25 mouse cellular contexts compared by ENCODE assay signal in the genomic region with DNA sequence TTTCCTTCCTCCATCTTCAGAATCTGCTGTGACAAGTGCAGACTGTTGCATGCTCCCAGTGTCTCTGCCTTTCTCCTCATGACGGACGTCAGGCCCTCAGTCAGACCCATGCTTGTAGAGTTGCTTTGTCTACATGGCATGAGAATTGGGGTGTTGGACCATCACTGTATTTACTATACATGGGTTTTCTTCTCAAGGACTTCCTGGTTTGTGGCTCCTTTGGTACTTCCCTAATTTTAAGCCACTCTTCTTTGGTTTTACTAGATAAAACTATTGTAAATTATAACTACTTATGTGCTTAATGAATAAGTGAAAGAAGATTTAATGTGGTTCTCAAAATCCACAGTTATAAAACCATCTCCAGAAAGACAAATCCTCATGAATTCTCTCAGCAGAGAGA.
"Had no signal": no experiment of that assay in that cellular context is flagged by ENCODE, and none has a peak within 500 bp of the region (broad histone marks: within the 10 kb centered on the region; RNA-seq: fewer than 3 reads in every experiment).

No protein-coding gene starts in this region.

- H3K27ac ChIP-seq: heart, adult 2 months; heart, embryonic 13.5 days; heart, embryonic 15.5 days; hindbrain, embryonic 13.5 days; intestine, embryonic 15.5 days; layer of hippocampus, adult 2 months; left cerebral cortex, adult 2 months; limb, embryonic 13.5 days; limb, embryonic 15.5 days; liver, embryonic 12.5 days; liver, embryonic 14.5 days had no signal

- ATAC-seq: hindbrain, embryonic 16.5 days; inflammation-experienced regulatory T-cells, adult 6 months; intestine, embryonic 15.5 days; intestine, postnatal 0 days; liver, embryonic 12.5 days had no signal

- H3K4me2 ChIP-seq: heart, embryonic 11.5 days; heart, embryonic 13.5 days; heart, embryonic 15.5 days; hindbrain, embryonic 13.5 days; intestine, embryonic 15.5 days; limb, embryonic 13.5 days; limb, embryonic 15.5 days; liver, embryonic 12.5 days had no signal

- H3K36me3 ChIP-seq: liver, embryonic 12.5 days had no signal

- H3K9ac ChIP-seq: heart, embryonic 13.5 days; heart, embryonic 15.5 days; hindbrain, embryonic 13.5 days; intestine, embryonic 15.5 days; limb, embryonic 13.5 days; limb, embryonic 15.5 days; liver, embryonic 12.5 days; liver, embryonic 14.5 days had no signal

- H3K27me3 ChIP-seq: heart, embryonic 13.5 days; heart, embryonic 15.5 days; hindbrain, embryonic 13.5 days; intestine, embryonic 15.5 days; limb, embryonic 13.5 days; limb, embryonic 15.5 days; liver, embryonic 12.5 days had no signal

- H3K4me3 ChIP-seq: heart, adult 2 months; heart, embryonic 13.5 days; heart, embryonic 15.5 days; hindbrain, embryonic 13.5 days; intestine, embryonic 15.5 days; layer of hippocampus, adult 2 months; left cerebral cortex, adult 2 months; limb, embryonic 13.5 days; limb, embryonic 15.5 days; liver, embryonic 12.5 days had no signal

- DNase-seq: gastrocnemius, postnatal 14 days; gastrocnemius, postnatal 36 days; heart, adult 2 months; heart, postnatal 14 days; heart, postnatal 36 days; kidney, adult 18-20 months; kidney, adult 8-10 months; kidney, postnatal 10 days; kidney, postnatal 25 days; kidney, postnatal 4 days; left cerebral cortex, postnatal 4 days had no signal

- H3K9me3 ChIP-seq: heart, embryonic 13.5 days; heart, embryonic 15.5 days; hindbrain, embryonic 13.5 days; intestine, embryonic 15.5 days; limb, embryonic 13.5 days; limb, embryonic 15.5 days; liver, embryonic 12.5 days had no signal

- H3K4me1 ChIP-seq: liver, embryonic 12.5 days had no signal
